ENCODE assay signal across 18 mouse cellular contexts in the genomic region with DNA sequence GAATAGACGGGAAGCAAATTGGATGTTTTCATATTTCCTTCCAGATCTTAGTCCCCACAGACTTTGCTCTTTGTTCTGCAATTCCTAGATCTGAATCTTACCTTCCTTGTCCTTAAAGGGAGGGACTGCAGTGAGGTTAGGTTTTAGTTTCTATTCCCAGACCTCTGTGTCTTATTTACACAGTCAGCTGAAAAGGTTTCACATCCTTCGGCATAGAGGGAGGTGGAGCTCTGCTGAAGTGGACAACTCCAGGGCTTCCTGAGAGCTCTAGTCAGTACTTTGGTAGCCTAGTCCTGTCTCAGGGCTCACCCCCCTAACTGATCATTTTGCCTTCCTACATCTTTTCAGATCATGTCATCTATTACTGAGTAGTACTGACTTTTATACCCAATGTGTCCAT. TPM values are rescaled to one million over a fixed set of nuclear protein-coding genes. Genes with fewer than 3 reads are reported as not detected.
DNase-seq lines count a peak whose midpoint lies in the region; ATAC-seq lines count a peak whose summit lies in the region.
"Had no signal": no experiment of that assay in that cellular context is flagged by ENCODE, and none has a peak within 500 bp of the region (broad histone marks: within the 10 kb centered on the region; RNA-seq: fewer than 3 reads in every experiment).

A gene (minus strand): TSS at position 194 of the 400 bp plus-strand sequence.

- no peak within 1 kb of the TSS for H3K9ac ChIP-seq in intestine, embryonic 16.5 days (ENCODE audit: low read depth, low read length)
- H3K9ac ChIP-seq in intestine, embryonic 15.5 days: no peak within 1 kb of the TSS
- H3K9ac ChIP-seq: embryonic facial prominence, embryonic 15.5 days; forebrain, embryonic 13.5 days; hindbrain, embryonic 13.5 days; kidney, embryonic 15.5 days had no signal

- DNase-seq in spleen, postnatal 36 days (ENCODE audit: low spot score in 2 of 2): peak; percentile 54 to 64
- DNase-seq in spleen, postnatal 4 days (ENCODE audit: low spot score in 2 of 2): no peak
- DNase-seq in urinary bladder, adult 2 months (ENCODE audit: low spot score): no peak
- DNase-seq in layer of hippocampus, adult 8-10 months (ENCODE audit: low spot score in 2 of 2): no peak
- no peak for DNase-seq in midbrain, embryonic 10.5 days (ENCODE audit: low spot score)
- DNase-seq: gastrocnemius, postnatal 10 days; right cerebral cortex, postnatal 4 days; thymus, adult 18-20 months had no signal

- 41% methylated on average over 2 of the region's 2 CpGs for WGBS in intestine, embryonic 16.5 days
- WGBS in intestine, embryonic 15.5 days: 46% methylated on average over 2 of the region's 2 CpGs
- WGBS in midbrain, embryonic 10.5 days: 75% methylated on average over 2 of the region's 2 CpGs

- H3K4me2 ChIP-seq in intestine, embryonic 16.5 days (ENCODE audit: low read depth, low read length): no peak within 1 kb of the TSS
- H3K4me2 ChIP-seq in intestine, embryonic 15.5 days (replicated peaks): no peak within 1 kb of the TSS
- H3K4me2 ChIP-seq: embryonic facial prominence, embryonic 15.5 days; forebrain, embryonic 13.5 days; hindbrain, embryonic 13.5 days; kidney, embryonic 15.5 days had no signal

- peak; percentile 48 for ATAC-seq in intestine, embryonic 16.5 days
- no peak for ATAC-seq in intestine, embryonic 15.5 days
- peak; percentile 60 for ATAC-seq in megakaryocyte, adult 5-6 weeks (ENCODE audit: poor library complexity, severe bottlenecking)
- ATAC-seq: activated CD4-positive, CD25-positive, alpha-beta regulatory T cell, adult 4 months; forebrain, embryonic 13.5 days had no signal

- H3K27me3 ChIP-seq in intestine, embryonic 16.5 days (replicated peaks; ENCODE audit: control insufficient read depth, insufficient read depth, low read length): no peaks in the 10 kb centered on the region
- H3K27me3 ChIP-seq in intestine, embryonic 15.5 days (replicated peaks): no peaks in the 10 kb centered on the region
- H3K27me3 ChIP-seq in midbrain, embryonic 10.5 days (ENCODE audit: low read depth, poor library complexity, severe bottlenecking): no peaks in the 10 kb centered on the region
- H3K27me3 ChIP-seq: embryonic facial prominence, embryonic 15.5 days; forebrain, embryonic 13.5 days; hindbrain, embryonic 13.5 days; kidney, embryonic 15.5 days had no signal

- no peak within 1 kb of the TSS for H3K4me3 ChIP-seq in intestine, embryonic 16.5 days (ENCODE audit: low read length)
- no peak within 1 kb of the TSS for H3K4me3 ChIP-seq in intestine, embryonic 15.5 days (replicated peaks)
- no peak within 1 kb of the TSS for H3K4me3 ChIP-seq in midbrain, embryonic 10.5 days
- H3K4me3 ChIP-seq: embryonic facial prominence, embryonic 15.5 days; forebrain, embryonic 13.5 days; hindbrain, embryonic 13.5 days; kidney, embryonic 15.5 days had no signal

- no peaks in the 10 kb centered on the region for H3K4me1 ChIP-seq in intestine, embryonic 16.5 days (ENCODE audit: control insufficient read depth, insufficient read depth, low read length)
- no peaks in the 10 kb centered on the region for H3K4me1 ChIP-seq in intestine, embryonic 15.5 days (replicated peaks)
- H3K4me1 ChIP-seq in midbrain, embryonic 10.5 days: no peaks in the 10 kb centered on the region
- H3K4me1 ChIP-seq: embryonic facial prominence, embryonic 15.5 days; forebrain, embryonic 13.5 days; hindbrain, embryonic 13.5 days; kidney, embryonic 15.5 days had no signal

- H3K27ac ChIP-seq in intestine, embryonic 16.5 days (ENCODE audit: low read length): no peak within 1 kb of the TSS
- no peak within 1 kb of the TSS for H3K27ac ChIP-seq in intestine, embryonic 15.5 days
- H3K27ac ChIP-seq in midbrain, embryonic 10.5 days (replicated peaks): no peak within 1 kb of the TSS
- H3K27ac ChIP-seq: embryonic facial prominence, embryonic 15.5 days; forebrain, embryonic 13.5 days; hindbrain, embryonic 13.5 days; kidney, embryonic 15.5 days had no signal

- H3K36me3 ChIP-seq in intestine, embryonic 16.5 days (ENCODE audit: control insufficient read depth, insufficient read depth, low read length): no peaks in the 10 kb centered on the region
- no peaks in the 10 kb centered on the region for H3K36me3 ChIP-seq in intestine, embryonic 15.5 days
- H3K36me3 ChIP-seq in midbrain, embryonic 10.5 days: no peaks in the 10 kb centered on the region
- H3K36me3 ChIP-seq: embryonic facial prominence, embryonic 15.5 days; hindbrain, embryonic 13.5 days; kidney, embryonic 15.5 days had no signal

- H3K9me3 ChIP-seq in intestine, embryonic 16.5 days (ENCODE audit: control insufficient read depth, low read length): no peaks in the 10 kb centered on the region
- no peaks in the 10 kb centered on the region for H3K9me3 ChIP-seq in intestine, embryonic 15.5 days
- H3K9me3 ChIP-seq in midbrain, embryonic 10.5 days (replicated peaks): no peaks in the 10 kb centered on the region
- H3K9me3 ChIP-seq: embryonic facial prominence, embryonic 15.5 days; forebrain, embryonic 13.5 days; hindbrain, embryonic 13.5 days; kidney, embryonic 15.5 days had no signal

RNA-seq across cellular contexts. Expression of the gene that starts here (rescaled TPM):
- 0.28 and 0.37 TPM in 2 replicates for polyA plus RNA-seq in intestine, embryonic 16.5 days (2015; fragmentation: Nextera tagmentation; extraction: Ambion mirVana)
- 0.23 and 0.30 TPM in 2 replicates for polyA plus RNA-seq in intestine, embryonic 15.5 days (2015; fragmentation: Nextera tagmentation; extraction: Ambion mirVana)
- total RNA-seq in megakaryocyte, adult 5-6 weeks (2015): 13.1 and 15.9 TPM in 2 replicates
- total RNA-seq in megakaryocyte, adult 5-6 weeks (2017): 12.0 and 15.0 TPM in 2 replicates
- polyA plus RNA-seq in urinary bladder, adult 2 months (2012; rRNA removed): 0.98 and 1.6 TPM in 2 replicates
- total RNA-seq in layer of hippocampus, adult 8-10 months (2022): 1 to 10 TPM in 1 of 4 experiments, under 1 TPM in 2, not detected in 1; 0.20 to 1.0 (median 0.29) TPM
- polyA plus RNA-seq in midbrain, embryonic 10.5 days (2016; fragmentation: Nextera tagmentation; extraction: Ambion mirVana): 0.07 and 0.16 TPM in 2 replicates
- polyA plus RNA-seq: heart, embryonic 14.5 days; limb, embryonic 11.5 days had no signal

Comparison
In these comparisons a context has a peak if more than half of its experiments do, and no peak if none do; other contexts are left out.
1. RNA of the gene that starts here (total RNA-seq): 12.0 to 15.9 TPM in megakaryocyte, adult 5-6 weeks; 0.20 to 1.0 TPM in layer of hippocampus, adult 8-10 months; every median in the first group is over 4 times any median in the second.
2. DNase-seq: peak in spleen, postnatal 36 days (2 of 2); none in spleen, postnatal 4 days (0 of 2), urinary bladder, adult 2 months (single experiment), layer of hippocampus, adult 8-10 months (0 of 2) and midbrain, embryonic 10.5 days (single experiment).
3. Peak in ATAC-seq in intestine, embryonic 16.5 days; RNA of the gene not detected or under 1 TPM.